Mouse (Mus musculus): ENCODE measurements around the gene Rnf7. TPM values are rescaled to one million over a fixed set of nuclear protein-coding genes. Genes with fewer than 3 reads are reported as not detected.

Gene Rnf7
- polyA plus RNA-seq, 1 experiment: 261 TPM

DNA sequence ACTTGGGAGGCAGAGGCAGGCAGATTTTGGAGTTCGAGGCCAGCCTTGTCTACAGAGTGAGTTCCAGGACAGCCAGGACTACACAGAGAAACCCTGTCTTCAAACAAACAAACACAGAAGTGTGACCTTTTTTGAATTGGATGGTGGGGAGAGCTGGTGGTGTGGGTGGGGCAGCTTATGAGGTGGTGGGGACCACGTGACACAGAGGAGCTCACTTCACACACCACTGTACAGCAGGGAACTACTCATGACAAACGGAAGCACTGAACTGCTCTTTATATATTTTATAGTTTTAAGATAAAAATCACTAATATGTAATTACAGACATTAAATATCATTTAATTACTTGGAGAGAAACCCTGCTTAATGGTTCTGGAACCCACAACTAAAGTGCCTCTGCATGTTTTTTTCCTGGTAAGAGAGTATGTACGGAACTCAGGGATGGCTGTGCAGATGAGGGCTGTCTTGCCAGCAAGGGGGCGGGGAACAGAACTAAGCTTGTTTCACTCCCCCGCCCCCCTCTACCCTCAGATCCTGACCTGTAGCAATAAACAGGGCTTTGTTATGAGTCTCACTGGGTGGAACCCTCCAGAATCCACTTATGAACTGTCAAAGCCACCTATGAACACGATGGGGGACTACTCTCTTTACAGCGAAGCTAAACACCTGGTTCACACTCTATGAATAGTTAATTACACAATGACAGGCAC, 8.8 kb downstream of the Rnf7 start:
- H3K27ac ChIP-seq (ENCODE audit: insufficient read depth, low read depth, low read length): no peak overlapping the region
- H3K4me1 ChIP-seq (ENCODE audit: control insufficient read depth, insufficient read depth, low read length): no peaks in the 10 kb centered on the region
- no peaks in the 10 kb centered on the region for H3K27me3 ChIP-seq (replicated peaks; ENCODE audit: control insufficient read depth, insufficient read depth, low read length)
- DNase-seq: no peak
- H3K36me3 ChIP-seq (ENCODE audit: control insufficient read depth, insufficient read depth, low read length): no peaks in the 10 kb centered on the region
- 66% methylated on average over 8 of the region's 8 CpGs for WGBS
- TF ChIP-seq CTCF (conservative IDR thresholded peaks at IDR 0.05; ENCODE audit: insufficient read depth, insufficient read length, low read depth, low read length): no peak
- no peak for TF ChIP-seq POLR2A (IDR thresholded peaks at IDR 0.05; ENCODE audit: low read depth, low read length)
- H3K4me3 ChIP-seq (ENCODE audit: insufficient read depth, low read depth, low read length): no peak overlapping the region

DNA sequence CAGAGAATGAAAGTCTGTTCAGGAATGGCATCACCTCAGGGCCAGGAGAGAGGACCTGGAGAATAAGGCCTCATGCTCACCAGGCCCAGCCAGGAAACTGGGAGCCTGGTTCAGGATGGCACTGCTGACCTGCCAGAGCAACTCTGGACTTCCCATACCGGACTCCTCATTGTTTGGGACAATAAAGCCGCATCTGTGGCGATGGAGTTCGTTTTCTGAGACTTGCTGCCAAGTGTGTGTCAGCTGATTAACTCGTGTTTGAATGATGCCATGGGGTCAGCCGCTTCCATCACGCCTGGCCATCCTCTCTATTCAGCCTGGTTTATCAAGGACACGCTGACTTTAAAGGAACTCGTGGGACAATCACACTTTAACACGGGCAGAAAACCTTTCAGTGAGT, 14.8 kb downstream of the Rnf7 start:
- no peaks in the 10 kb centered on the region for H3K36me3 ChIP-seq (ENCODE audit: control insufficient read depth, insufficient read depth, low read length)
- H3K27ac ChIP-seq (ENCODE audit: insufficient read depth, low read depth, low read length): no peak overlapping the region
- TF ChIP-seq CTCF (conservative IDR thresholded peaks at IDR 0.05; ENCODE audit: insufficient read depth, insufficient read length, low read depth, low read length): no peak
- no peak for TF ChIP-seq POLR2A (IDR thresholded peaks at IDR 0.05; ENCODE audit: low read depth, low read length)
- H3K4me3 ChIP-seq (ENCODE audit: insufficient read depth, low read depth, low read length): no peak overlapping the region
- H3K27me3 ChIP-seq (replicated peaks; ENCODE audit: control insufficient read depth, insufficient read depth, low read length): no peaks in the 10 kb centered on the region
- H3K4me1 ChIP-seq (ENCODE audit: control insufficient read depth, insufficient read depth, low read length): no peaks in the 10 kb centered on the region
- WGBS: 72% methylated on average over 10 of the region's 10 CpGs
- DNase-seq: no peak

DNA sequence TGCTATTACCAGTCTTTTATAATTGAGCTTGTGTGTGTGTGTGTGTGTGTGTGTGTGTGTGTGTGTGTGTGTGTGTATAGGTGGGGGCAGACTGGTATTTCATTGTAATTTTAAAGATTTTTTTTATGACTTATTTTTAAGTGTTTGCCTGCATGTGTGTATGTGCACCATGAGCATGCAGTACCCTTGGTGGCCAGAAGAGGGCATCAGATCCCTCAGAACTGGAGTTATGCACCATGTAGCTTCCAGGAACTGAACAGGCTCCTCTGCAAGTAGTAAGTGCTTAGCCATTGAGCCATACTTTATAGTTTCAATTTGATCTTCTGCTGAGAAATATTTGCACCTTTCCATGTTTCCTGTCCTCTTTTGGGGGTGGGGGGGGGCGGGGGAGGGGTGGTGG, 16.9 kb downstream of the Rnf7 start:
- Histone ChIP-seq H3K27me3 (replicated peaks; ENCODE audit: control insufficient read depth, insufficient read depth, low read length) (no peaks in the 10 kb centered on the region), H3K4me3 (ENCODE audit: insufficient read depth, low read depth, low read length) (no peak overlapping the region), H3K27ac (ENCODE audit: insufficient read depth, low read depth, low read length) (no peak overlapping the region), H3K4me1 (ENCODE audit: control insufficient read depth, insufficient read depth, low read length) (no peaks in the 10 kb centered on the region), H3K36me3 (ENCODE audit: control insufficient read depth, insufficient read depth, low read length) (no peaks in the 10 kb centered on the region)
- TF ChIP-seq CTCF (conservative IDR thresholded peaks at IDR 0.05; ENCODE audit: insufficient read depth, insufficient read length, low read depth, low read length) (0 out of 2 replicates have a peak, but pooled peaks have one; percentile 21), POLR2A (IDR thresholded peaks at IDR 0.05; ENCODE audit: low read depth, low read length) (no peak)
- no peak for DNase-seq
- WGBS: 63% methylated on average over 1 of the region's 1 CpGs

DNA sequence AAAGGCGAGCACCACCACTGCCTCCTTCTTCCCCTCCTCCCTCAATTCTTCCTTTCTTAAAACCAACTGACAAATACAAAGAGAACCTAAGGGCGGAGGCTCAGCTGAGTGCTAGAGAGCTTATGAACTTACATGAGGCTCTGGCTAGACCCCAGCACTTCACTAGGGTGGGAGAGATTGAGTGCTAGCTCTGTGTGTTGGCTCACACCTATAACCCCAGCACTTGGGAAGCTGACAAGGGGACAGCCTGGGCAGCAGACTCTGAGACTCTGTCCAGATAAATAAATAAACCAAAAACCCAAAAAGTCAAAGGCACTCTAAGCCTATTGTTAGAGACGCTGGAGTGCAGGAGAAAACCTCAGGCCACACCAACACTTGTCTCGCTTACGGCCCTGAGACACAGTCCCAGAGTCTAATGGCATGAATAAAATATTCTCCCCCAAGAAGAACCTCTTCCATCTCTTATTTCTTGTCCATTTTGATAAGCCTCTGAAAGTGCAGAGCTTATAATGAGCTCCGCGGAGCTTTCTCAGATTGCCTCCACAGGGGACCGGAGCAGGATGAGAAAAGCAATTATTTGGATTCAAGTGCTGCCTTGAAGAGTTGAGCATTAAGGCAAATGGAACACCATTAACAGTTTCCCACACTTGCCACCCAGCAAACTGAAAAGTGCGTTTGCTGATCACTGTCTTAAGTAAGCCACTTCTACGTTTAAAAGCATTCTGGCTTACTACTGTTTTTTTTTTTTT, 18.2 kb downstream of the Rnf7 start:
- Histone ChIP-seq H3K4me1 (ENCODE audit: control insufficient read depth, insufficient read depth, low read length) (no peaks in the 10 kb centered on the region), H3K27me3 (replicated peaks; ENCODE audit: control insufficient read depth, insufficient read depth, low read length) (no peaks in the 10 kb centered on the region), H3K36me3 (ENCODE audit: control insufficient read depth, insufficient read depth, low read length) (no peaks in the 10 kb centered on the region), H3K4me3 (ENCODE audit: insufficient read depth, low read depth, low read length) (no peak overlapping the region), H3K27ac (ENCODE audit: insufficient read depth, low read depth, low read length) (no peak overlapping the region)
- no peak for TF ChIP-seq POLR2A (IDR thresholded peaks at IDR 0.05; ENCODE audit: low read depth, low read length)
- no peak for TF ChIP-seq CTCF (conservative IDR thresholded peaks at IDR 0.05; ENCODE audit: insufficient read depth, insufficient read length, low read depth, low read length)
- DNase-seq: no peak
- 92% methylated on average over 10 of the region's 10 CpGs for WGBS

DNA sequence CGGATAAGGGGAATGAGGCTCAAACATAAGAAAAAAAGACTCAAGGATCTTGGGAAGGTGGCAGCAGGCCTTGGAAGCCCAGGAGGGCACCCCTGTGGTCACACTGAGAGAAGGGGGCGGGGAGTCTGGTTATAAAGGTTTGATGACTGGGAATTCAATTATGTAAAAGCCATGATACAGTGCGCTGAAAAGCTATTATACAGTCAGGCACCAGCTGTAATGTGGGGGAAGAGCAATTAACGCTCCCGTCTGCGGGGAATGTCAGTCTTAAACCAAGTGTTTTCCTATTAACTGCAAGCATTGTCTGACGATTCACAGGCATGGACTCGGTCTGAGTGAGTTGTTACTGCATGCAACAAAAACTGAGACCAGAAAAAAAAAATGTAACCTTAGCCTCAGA, 22.9 kb downstream of the Rnf7 start:
- Histone ChIP-seq H3K27me3 (replicated peaks; ENCODE audit: control insufficient read depth, insufficient read depth, low read length) (no peaks in the 10 kb centered on the region), H3K4me1 (ENCODE audit: control insufficient read depth, insufficient read depth, low read length) (0 out of 2 replicates have a peak, but pooled peaks cover 4% of the 10 kb centered on the region), H3K4me3 (ENCODE audit: insufficient read depth, low read depth, low read length) (no peak overlapping the region), H3K27ac (ENCODE audit: insufficient read depth, low read depth, low read length) (no peak overlapping the region), H3K36me3 (ENCODE audit: control insufficient read depth, insufficient read depth, low read length) (no peaks in the 10 kb centered on the region)
- no peak for TF ChIP-seq CTCF (conservative IDR thresholded peaks at IDR 0.05; ENCODE audit: insufficient read depth, insufficient read length, low read depth, low read length)
- TF ChIP-seq POLR2A (IDR thresholded peaks at IDR 0.05; ENCODE audit: low read depth, low read length): no peak
- no peak for DNase-seq
- WGBS: 70% methylated on average over 8 of the region's 8 CpGs

DNA sequence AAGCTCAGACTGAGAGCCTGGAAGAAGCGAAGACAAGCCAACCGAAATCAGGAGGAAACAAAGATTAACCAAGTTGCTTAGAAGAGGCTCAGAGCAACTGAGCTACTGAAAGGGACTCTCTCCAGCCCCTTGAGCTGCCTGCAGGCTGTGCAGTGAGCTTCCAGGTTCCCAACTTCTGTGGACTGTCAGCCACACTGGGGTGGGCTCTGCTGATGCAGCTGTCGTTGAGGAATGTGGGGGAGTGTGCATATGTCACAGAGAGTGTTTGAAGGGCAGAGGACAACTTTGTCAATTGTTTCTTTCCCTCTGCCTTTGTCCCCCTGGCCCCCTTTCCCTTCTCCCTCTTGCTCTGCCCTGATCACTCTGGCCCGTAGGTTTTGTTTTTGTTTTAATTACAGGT, 25.5 kb downstream of the Rnf7 start:
- H3K4me3 ChIP-seq (ENCODE audit: insufficient read depth, low read depth, low read length): no peak overlapping the region
- TF ChIP-seq CTCF (conservative IDR thresholded peaks at IDR 0.05; ENCODE audit: insufficient read depth, insufficient read length, low read depth, low read length) (no peak), POLR2A (IDR thresholded peaks at IDR 0.05; ENCODE audit: low read depth, low read length) (no peak)
- H3K36me3 ChIP-seq (ENCODE audit: control insufficient read depth, insufficient read depth, low read length): no peaks in the 10 kb centered on the region
- no peak overlapping the region for H3K27ac ChIP-seq (ENCODE audit: insufficient read depth, low read depth, low read length)
- H3K27me3 ChIP-seq (replicated peaks; ENCODE audit: control insufficient read depth, insufficient read depth, low read length): no peaks in the 10 kb centered on the region
- H3K4me1 ChIP-seq (ENCODE audit: control insufficient read depth, insufficient read depth, low read length): 0 out of 2 replicates have a peak, but pooled peaks cover 4% of the 10 kb centered on the region
- 80% methylated on average over 4 of the region's 4 CpGs for WGBS
- no peak for DNase-seq

Measured in kidney, adult 2 months (tissue).